Mouse (Mus musculus) neural tube, embryonic 14.5 days (tissue): ENCODE data around the gene Shcbp1l. TPM values are rescaled to one million over a fixed set of nuclear protein-coding genes. Genes with fewer than 3 reads are reported as not detected.
"Not testable (repeated sequence)": the region's sequence is repeated elsewhere in the genome, so short reads cannot be mapped to it uniquely, and the experiment has no call there.

Source experiments
- ATAC-seq: fragments of 200-750 bp; cut with Nextera tagmentation; 2 replicates; pipeline ENCODE4 v1.8.0; 2017; ENCODE audit warnings: low read depth, mild to moderate bottlenecking, moderate TSS enrichment, moderate library complexity
- H3K27ac ChIP-seq: fragments of 300-500 bp; sonication (generic); 2 replicates; pipeline ENCODE4 v1.5.1; 2014; ENCODE audit warnings: low read depth, mild to moderate bottlenecking, control low read depth, low read length, moderate library complexity, mixed read lengths
- H3K27me3 ChIP-seq: fragments of 300-500 bp; sonication (generic); 2 replicates; pipeline ENCODE4 v1.6.1; 2014; ENCODE audit warnings: low read length; ENCODE audit not compliant: control insufficient read depth, insufficient read depth
- H3K36me3 ChIP-seq: fragments of 300-500 bp; sonication (generic); 2 replicates; pipeline ENCODE4 v1.6.1; 2014; ENCODE audit warnings: low read length, mixed read lengths; ENCODE audit not compliant: control insufficient read depth, insufficient read depth
- H3K4me1 ChIP-seq: fragments of 300-500 bp; sonication (generic); 2 replicates; pipeline ENCODE4 v1.6.1; 2014; ENCODE audit warnings: low read length; ENCODE audit not compliant: control insufficient read depth, insufficient read depth
- H3K4me2 ChIP-seq: fragments of 300-500 bp; sonication (generic); 2 replicates; pipeline ENCODE4 v1.6.1; 2014; ENCODE audit warnings: mild to moderate bottlenecking, low read depth, low read length, control low read depth
- H3K4me3 ChIP-seq: fragments of 300-500 bp; sonication (generic); 2 replicates; pipeline ENCODE4 v1.5.1; 2014; ENCODE audit warnings: low read depth, low read length, control low read depth, mixed read lengths
- H3K9ac ChIP-seq: fragments of 300-500 bp; sonication (generic); replicated peaks from 2 replicates; pipeline ENCODE4 v1.6.1; 2014; ENCODE audit warnings: low read depth, mild to moderate bottlenecking, control low read depth, low read length, mixed read lengths
- H3K9me3 ChIP-seq: fragments of 300-500 bp; sonication (generic); 2 replicates; pipeline ENCODE4 v1.6.1; 2016; ENCODE audit warnings: low read length; ENCODE audit not compliant: control insufficient read depth
- WGBS: fragments of 180-500 bp; shearing (Covaris S2); extraction: QIAGEN DNeasy Blood & Tissue Kit; methylation state at CpG from one replicate; pipeline ENCODE4 v1.1.7; 2014; 5-methylcytosine and 5-hydroxymethylcytosine counted together
- polyA plus RNA-seq: library from polyadenylated mRNA; unstranded; fragments of >200 nt; fragmentation: Nextera tagmentation; extraction: Ambion mirVana; gene quantifications from 2 replicates; pipeline ENCODE4 v1.2.1, GENCODE M21; 2014

Shcbp1l gene
- 1.1 TPM in 2 replicates for polyA plus RNA-seq

- Histone ChIP-seq H3K27ac (no peak within 1 kb of the TSS), H3K4me1 (no peaks in the 10 kb centered on the region), H3K9me3 (no peaks in the 10 kb centered on the region), H3K27me3 (peaks cover 2% of the 10 kb centered on the region; the same call in 1 of the 2 replicates), H3K4me3 (peak within 1 kb of the TSS; percentile 46), H3K36me3 (no peaks in the 10 kb centered on the region), H3K9ac (peak within 1 kb of the TSS; percentile 49), H3K4me2 (peak within 1 kb of the TSS; percentile 77)
- ATAC-seq: peak; percentile 91
- 2% methylated on average over 60 of the region's 60 CpGs for WGBS
These were observed at the start of gene Shcbp1l for GRCm38 (mm10) chr1:153424770-153425584. Gene Shcbp1l, plus strand, starts transcription at chr1:153425162.

GRCm38 (mm10) chr1:153376446-153376845 lies 48.5 kb upstream of the Shcbp1l start:
- no peaks in the 10 kb centered on the region for H3K4me1 ChIP-seq
- no peak overlapping the region for H3K4me2 ChIP-seq
- H3K9me3 ChIP-seq: no peaks in the 10 kb centered on the region
- WGBS: 28% methylated on average over 6 of the region's 6 CpGs
- H3K9ac ChIP-seq: no peak overlapping the region
- no peaks in the 10 kb centered on the region for H3K36me3 ChIP-seq
- no peak overlapping the region for H3K27ac ChIP-seq
- no peak overlapping the region for H3K4me3 ChIP-seq
- H3K27me3 ChIP-seq: no peaks in the 10 kb centered on the region
- ATAC-seq: no peak

GRCm38 (mm10) chr1:153378587-153378986 lies 46.4 kb upstream of the Shcbp1l start:
- ATAC-seq: no peak
- Histone ChIP-seq H3K4me3 (no peak overlapping the region), H3K27me3 (no peaks in the 10 kb centered on the region), H3K9me3 (no peaks in the 10 kb centered on the region), H3K4me1 (no peaks in the 10 kb centered on the region), H3K4me2 (no peak overlapping the region), H3K36me3 (no peaks in the 10 kb centered on the region), H3K9ac (no peak overlapping the region), H3K27ac (no peak overlapping the region)
- 60% methylated on average over 6 of the region's 6 CpGs for WGBS

GRCm38 (mm10) chr1:153379832-153380231 lies 45.1 kb upstream of the Shcbp1l start:
- Histone ChIP-seq H3K4me2 (no peak overlapping the region), H3K36me3 (no peaks in the 10 kb centered on the region), H3K9me3 (no peaks in the 10 kb centered on the region), H3K4me1 (no peaks in the 10 kb centered on the region), H3K4me3 (no peak overlapping the region), H3K27ac (no peak overlapping the region), H3K27me3 (no peaks in the 10 kb centered on the region), H3K9ac (no peak overlapping the region)
- 87% methylated on average over 5 of the region's 5 CpGs for WGBS
- no peak for ATAC-seq

GRCm38 (mm10) chr1:153380746-153381282 lies 44.1 kb upstream of the Shcbp1l start:
- H3K27ac ChIP-seq: no peak overlapping the region
- no peak overlapping the region for H3K9ac ChIP-seq
- H3K9me3 ChIP-seq: no peaks in the 10 kb centered on the region
- no peak overlapping the region for H3K4me3 ChIP-seq
- H3K4me2 ChIP-seq: no peak overlapping the region
- no peak for ATAC-seq
- WGBS: 94% methylated on average over 9 of the region's 9 CpGs
- no peaks in the 10 kb centered on the region for H3K36me3 ChIP-seq
- H3K27me3 ChIP-seq: no peaks in the 10 kb centered on the region
- no peaks in the 10 kb centered on the region for H3K4me1 ChIP-seq

GRCm38 (mm10) chr1:153385081-153385480 lies 39.9 kb upstream of the Shcbp1l start:
- H3K27ac ChIP-seq: no peak overlapping the region
- WGBS: 74% methylated on average over 6 of the region's 6 CpGs
- H3K27me3 ChIP-seq: no peaks in the 10 kb centered on the region
- H3K9me3 ChIP-seq: no peaks in the 10 kb centered on the region
- no peaks in the 10 kb centered on the region for H3K4me1 ChIP-seq
- H3K36me3 ChIP-seq: no peaks in the 10 kb centered on the region
- no peak for ATAC-seq
- H3K9ac ChIP-seq: no peak overlapping the region
- H3K4me3 ChIP-seq: no peak overlapping the region
- no peak overlapping the region for H3K4me2 ChIP-seq

GRCm38 (mm10) chr1:153385661-153386060 lies 39.3 kb upstream of the Shcbp1l start:
- WGBS: 86% methylated on average over 5 of the region's 5 CpGs
- H3K36me3 ChIP-seq, H3K27ac ChIP-seq, H3K9ac ChIP-seq, H3K9me3 ChIP-seq, H3K4me2 ChIP-seq, H3K4me1 ChIP-seq, H3K27me3 ChIP-seq, H3K4me3 ChIP-seq, ATAC-seq: not testable (repeated sequence)

GRCm38 (mm10) chr1:153386271-153387069 lies 38.5 kb upstream of the Shcbp1l start:
- no peak overlapping the region for H3K27ac ChIP-seq
- H3K4me2 ChIP-seq: no peak overlapping the region
- H3K36me3 ChIP-seq: no peaks in the 10 kb centered on the region
- H3K9me3 ChIP-seq: no peaks in the 10 kb centered on the region
- H3K9ac ChIP-seq: no peak overlapping the region
- ATAC-seq: peak; percentile 85; the same call in 1 of the 2 replicates
- H3K4me1 ChIP-seq: no peaks in the 10 kb centered on the region
- WGBS: 53% methylated on average over 25 of the region's 25 CpGs
- no peaks in the 10 kb centered on the region for H3K27me3 ChIP-seq
- no peak overlapping the region for H3K4me3 ChIP-seq

GRCm38 (mm10) chr1:153395706-153396105 lies 29.3 kb upstream of the Shcbp1l start:
- not testable (repeated sequence) for H3K9me3 ChIP-seq, ATAC-seq, H3K4me2 ChIP-seq, H3K4me3 ChIP-seq, H3K9ac ChIP-seq, H3K4me1 ChIP-seq, H3K36me3 ChIP-seq, H3K27me3 ChIP-seq, H3K27ac ChIP-seq
- WGBS: 79% methylated on average over 4 of the region's 4 CpGs
